Mouse (Mus musculus) bone marrow, adult 2 months (tissue): ENCODE results near the gene Polr1d.

Source experiments
- CTCF ChIP-seq: fragments of 200-500 bp; IDR thresholded peaks from 2 replicates; pipeline ENCODE4 v1.5.1; 2011; ENCODE audit warnings: low read length, control low read depth; ENCODE audit not compliant: control insufficient read depth, insufficient read depth
- POLR2A ChIP-seq: fragments of 200-500 bp; IDR thresholded peaks from 2 replicates; pipeline ENCODE4 v1.6.1; 2011; ENCODE audit warnings: low read depth, mild to moderate bottlenecking, control low read depth, low read length, borderline replicate concordance; ENCODE audit not compliant: control insufficient read depth

DNA sequence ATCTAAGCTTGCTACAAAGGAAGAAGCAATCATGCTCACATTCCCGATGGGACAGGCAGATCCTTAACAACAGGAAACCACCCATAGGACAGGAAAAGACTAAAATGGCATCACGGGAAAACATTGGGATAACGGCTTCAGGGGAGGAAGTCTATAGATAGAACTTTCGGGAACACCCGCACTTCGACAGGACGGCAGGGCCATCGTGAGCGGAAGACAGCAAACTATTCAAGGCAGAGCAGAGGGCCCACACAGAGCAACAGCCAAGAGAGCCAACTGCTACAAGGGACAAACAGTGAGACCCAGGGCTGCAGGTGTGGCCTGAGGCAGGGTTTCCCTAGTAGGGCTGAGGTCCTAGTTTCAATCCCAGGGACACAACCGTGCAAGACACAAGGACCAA is 40.8 kb upstream of the Polr1d start:
- TF ChIP-seq CTCF (no peak), POLR2A (no peak)
